Mouse (Mus musculus) myocyte (in vitro differentiated cells): ENCODE results near the gene Gm11397.
"Not testable (repeated sequence)": the region's sequence is repeated elsewhere in the genome, so short reads cannot be mapped to it uniquely, and the experiment has no call there.

Experiments used
- CEBPB ChIP-seq: IDR thresholded peaks from 2 replicates; pipeline ENCODE4 v1.6.1; 2011; ENCODE audit warnings: mild to moderate bottlenecking, moderate library complexity; ENCODE audit not compliant: poor library complexity, insufficient read depth, severe bottlenecking
- MAX ChIP-seq: IDR thresholded peaks from one replicate; pipeline ENCODE4 v1.6.1; 2011; ENCODE audit warnings: low read depth, mild to moderate bottlenecking, control low read depth
- MYOG ChIP-seq, 3 experiments: IDR thresholded peaks; one replicate each; pipeline ENCODE4 v1.6.1; 2011; ENCODE audit warnings: control low read depth in 2 of 3, low read depth in 2 of 3, mild to moderate bottlenecking in 2 of 3; ENCODE audit not compliant: insufficient read length in 2 of 3, control insufficient read depth in 1 of 3, insufficient read depth in 1 of 3
- POLR2A ChIP-seq: IDR thresholded peaks from one replicate; pipeline ENCODE4 v1.6.1; 2011; ENCODE audit warnings: low read depth, mild to moderate bottlenecking, control low read depth, moderate library complexity; ENCODE audit not compliant: insufficient read length
- POLR2AphosphoS2 ChIP-seq: IDR thresholded peaks from one replicate; pipeline ENCODE4 v1.6.1; 2011; ENCODE audit warnings: low read depth, control low read depth; ENCODE audit not compliant: insufficient read length
- SRF ChIP-seq: IDR thresholded peaks from one replicate; pipeline ENCODE4 v1.6.1; 2011; ENCODE audit warnings: low read depth; ENCODE audit not compliant: control insufficient read depth, insufficient read length
- USF1 ChIP-seq: IDR thresholded peaks from one replicate; pipeline ENCODE4 v1.6.1; 2011; ENCODE audit warnings: low read depth, mild to moderate bottlenecking, control low read depth, moderate library complexity

GRCm38 (mm10) chr13:33432714-33433113 lies 37.2 kb downstream of the Gm11397 start:
- not testable (repeated sequence) for TF ChIP-seq SRF; POLR2A; POLR2AphosphoS2; MYOG (IDR thresholded peaks at IDR 0.05; ENCODE audit: control insufficient read depth in 1 of 3, insufficient read depth in 1 of 3, insufficient read length in 2 of 3, low read depth in 2 of 3); USF1; CEBPB; MAX
